Mouse (Mus musculus) urinary bladder, postnatal 25 days (tissue): ENCODE measurements around the gene Dsn1.
A peak's percentile ranks its signal among the peaks of the same experiment; 100 is the strongest.

Experiments
- DNase-seq: peaks from one replicate; pipeline ENCODE4 v3.0.0; 2022; ENCODE audit warnings: low spot score

Gene Dsn1

DNA sequence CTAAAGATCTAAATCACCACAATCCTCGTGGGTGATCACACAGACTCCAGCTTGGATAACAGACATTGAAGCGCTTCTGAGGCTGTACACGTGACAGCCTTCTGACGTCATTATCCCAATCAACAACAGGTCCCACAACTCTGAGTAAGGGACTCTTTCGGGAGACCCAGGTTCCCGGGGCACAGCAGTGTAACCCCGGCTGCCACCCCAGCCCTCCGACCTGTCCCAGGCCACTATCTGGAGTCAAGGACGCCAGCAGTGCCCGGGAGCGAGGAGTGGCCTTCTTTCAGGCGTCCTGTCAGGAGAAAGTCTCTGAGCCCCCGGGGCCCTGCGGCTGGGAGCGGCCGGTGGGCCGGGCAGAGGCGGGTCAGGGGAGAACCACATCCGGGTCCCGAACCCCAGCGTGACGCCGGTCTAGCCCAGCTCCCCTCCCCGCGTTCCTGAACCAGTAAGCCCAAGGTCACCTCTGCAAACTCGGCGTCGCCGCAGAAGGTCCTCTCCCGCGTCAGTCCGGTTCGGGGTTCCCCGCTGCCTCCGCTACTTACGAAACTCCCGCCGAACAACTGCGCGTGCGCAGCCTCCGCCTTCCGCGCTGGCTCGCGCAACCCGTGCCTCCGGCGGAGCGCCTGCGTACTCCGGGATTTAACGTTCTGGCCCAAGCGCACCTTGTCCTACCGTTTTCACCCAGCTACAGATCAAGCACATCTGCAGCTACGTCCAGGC is at the start of gene Dsn1:
TSS of gene Dsn1 (minus strand) at position 644 of the 723 bp plus-strand sequence.
- peak; percentile 94 for DNase-seq

DNA sequence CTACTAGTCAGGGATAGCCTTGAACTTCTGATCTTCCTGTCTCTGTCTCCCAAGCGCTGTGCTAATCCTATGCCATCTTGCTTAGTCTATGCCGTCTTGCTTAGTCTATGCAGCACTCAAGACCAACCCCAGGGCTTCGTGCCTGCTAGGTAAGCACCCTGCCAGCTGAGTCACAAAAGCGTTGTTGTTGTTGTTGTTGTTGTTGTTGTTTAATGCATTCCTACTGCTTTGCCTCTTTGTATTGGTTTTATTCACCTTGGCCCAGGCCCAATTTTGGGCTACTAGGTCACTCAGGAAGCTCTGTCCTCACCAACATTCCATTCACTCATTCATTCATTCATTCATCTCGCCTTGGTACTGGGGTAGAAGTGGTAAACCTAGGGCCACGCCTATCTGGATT is 48.8 kb upstream of the Dsn1 start:
- DNase-seq: no peak

DNA sequence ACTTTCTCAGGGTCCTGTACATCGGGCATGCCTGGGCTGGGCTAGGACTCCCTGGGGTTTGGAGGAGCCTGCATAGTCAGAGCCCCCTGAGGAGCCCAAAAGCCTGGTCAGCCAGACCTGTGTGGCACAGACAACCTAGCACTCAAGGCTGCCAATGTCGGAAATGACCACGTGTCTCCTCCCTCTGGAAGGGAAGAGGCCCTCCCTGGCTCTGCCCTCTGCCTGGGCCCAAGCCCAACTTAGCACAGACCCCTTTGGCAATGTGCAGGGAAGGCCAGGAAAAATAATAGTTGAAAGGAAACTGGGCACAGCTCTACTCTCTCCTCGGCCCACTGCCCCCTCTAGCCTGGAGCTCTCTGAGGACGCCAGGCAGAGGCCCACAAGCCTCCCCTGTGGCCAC is 47.9 kb upstream of the Dsn1 start:
- no peak for DNase-seq

DNA sequence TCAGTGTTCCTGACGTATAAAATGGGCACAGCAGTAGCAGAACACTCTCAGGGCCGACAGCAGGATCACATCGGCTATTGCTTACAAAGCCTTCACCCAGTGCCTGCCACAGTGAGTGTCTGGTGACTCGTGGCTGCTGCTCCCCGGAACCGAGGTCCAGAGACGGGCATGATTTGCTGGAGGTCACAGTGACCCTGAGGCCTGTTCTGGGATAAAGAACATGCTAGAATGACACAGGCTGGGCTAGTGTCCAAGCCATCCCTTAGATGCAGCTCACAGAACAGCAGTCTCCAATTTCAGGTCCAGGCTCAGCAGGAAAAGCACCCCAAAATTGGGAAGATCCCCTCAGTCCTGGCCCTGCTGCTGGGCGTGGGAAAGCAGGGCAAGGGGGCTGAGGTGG is 47.3 kb upstream of the Dsn1 start:
- DNase-seq: no peak

DNA sequence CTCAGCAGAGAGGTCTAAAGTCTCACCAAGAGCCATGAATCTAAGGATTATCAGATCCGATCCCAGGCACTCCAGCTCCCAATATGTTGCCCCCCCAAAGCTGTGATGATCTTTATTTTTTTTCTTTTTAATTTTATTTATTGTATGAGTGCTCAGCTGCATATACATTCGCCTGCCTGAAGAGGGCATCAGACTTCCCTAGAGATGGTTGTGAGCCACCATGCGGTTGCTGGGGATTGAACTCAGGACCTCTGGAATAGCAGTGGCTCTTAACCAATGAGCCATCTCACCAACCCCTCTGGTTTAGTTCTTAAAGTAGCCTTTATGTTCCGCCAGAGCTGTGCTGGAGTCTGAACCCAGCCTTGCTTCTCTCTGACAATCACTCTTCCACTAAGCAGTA is 46.8 kb upstream of the Dsn1 start:
- DNase-seq: no peak

DNA sequence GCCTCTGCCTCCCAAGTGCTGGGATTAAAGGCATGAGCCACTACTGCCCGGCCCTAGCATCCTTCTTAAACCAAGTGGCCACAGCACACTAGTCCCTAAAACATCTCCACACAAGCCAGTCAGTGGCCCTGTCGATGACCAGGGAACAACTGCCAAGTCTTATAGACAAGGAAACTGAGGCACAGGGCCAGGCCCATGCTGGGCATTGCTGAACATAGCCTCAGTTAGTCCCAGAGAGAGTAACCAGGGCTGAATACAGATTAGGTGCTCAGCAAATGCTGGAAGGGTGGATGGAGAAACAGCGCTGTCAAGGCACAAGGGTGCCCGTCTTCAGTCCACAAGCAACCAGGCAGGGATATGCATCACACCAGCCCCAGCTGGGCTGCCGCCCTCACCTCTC is 46.2 kb upstream of the Dsn1 start:
- DNase-seq: no peak

DNA sequence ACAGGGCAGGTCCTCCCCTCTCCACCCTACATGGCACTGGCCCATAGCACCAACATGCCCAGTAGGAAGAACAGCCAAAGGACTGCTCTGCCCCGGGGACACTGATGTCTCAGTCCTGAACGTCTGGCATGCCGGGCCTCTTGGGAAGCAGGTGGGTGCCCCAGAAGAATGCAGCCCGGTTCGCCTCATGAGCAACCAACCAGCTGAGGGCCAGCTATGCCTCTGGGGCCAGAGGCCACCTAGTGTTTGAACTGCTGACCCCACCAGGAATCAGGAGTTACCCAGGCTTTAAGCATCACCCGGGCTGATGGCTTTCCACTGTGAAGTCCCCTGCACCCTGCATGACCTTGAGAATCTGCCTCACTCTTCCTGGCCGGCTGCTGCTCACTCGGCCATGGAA is 45.5 kb upstream of the Dsn1 start:
- DNase-seq: no peak

DNA sequence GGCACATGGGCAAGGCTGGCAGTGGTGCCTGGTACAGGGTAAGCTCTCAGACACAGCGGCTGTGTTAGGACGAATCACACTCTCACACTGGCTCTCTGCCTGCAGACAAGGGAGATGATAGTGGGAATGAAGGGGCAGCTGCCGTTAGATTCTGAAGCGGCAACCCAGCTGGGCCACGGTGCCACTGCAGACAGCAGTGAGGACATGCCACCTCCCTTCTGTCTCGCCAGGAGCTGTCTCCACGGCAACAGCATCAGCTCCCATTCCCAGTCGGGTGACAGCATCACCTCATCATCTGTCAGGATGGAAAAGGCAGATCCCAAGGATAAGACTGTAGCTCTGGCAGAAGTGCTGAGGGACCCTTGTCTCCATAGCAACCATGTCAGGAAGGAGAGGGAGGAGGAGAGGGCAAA is 42.9 kb upstream of the Dsn1 start:
- DNase-seq: no peak

DNA sequence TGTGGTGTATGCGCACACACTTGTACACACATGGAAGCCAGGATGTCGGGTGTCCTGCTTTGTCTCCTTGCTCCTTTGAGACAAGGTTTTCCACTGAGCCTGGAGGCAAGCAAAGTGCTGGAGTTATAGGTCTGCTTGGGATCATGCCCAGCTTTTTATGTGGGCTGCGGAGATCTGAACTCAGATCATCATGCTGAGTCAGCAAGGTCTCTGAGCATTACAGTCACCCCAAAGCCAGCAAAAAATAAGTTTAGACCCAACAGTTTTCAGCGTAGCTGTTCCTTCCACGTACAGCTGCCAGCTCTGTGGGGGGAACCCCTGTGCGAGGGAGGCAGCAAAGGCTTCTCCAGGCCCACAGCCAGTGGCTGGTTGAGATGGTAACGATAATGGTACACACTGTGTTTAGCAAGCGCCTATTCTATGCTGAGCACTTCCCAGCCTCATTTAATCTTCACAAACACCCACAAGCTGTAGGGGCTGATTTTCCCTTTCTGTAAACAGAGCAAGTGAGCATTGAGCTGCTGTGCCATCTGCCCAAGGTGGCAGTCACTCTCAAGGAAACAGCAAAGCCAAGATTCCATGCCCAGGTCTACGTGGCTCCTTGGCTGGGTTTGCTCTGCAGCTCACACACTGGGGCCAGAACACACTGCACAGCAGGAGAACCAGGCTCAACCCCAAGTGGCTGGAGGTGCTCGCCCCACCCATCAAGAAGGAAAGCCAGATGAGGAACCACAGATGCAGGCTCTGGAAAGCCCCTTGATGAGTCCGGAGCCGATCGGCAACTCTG is 41.6 kb upstream of the Dsn1 start:
- DNase-seq: no peak

DNA sequence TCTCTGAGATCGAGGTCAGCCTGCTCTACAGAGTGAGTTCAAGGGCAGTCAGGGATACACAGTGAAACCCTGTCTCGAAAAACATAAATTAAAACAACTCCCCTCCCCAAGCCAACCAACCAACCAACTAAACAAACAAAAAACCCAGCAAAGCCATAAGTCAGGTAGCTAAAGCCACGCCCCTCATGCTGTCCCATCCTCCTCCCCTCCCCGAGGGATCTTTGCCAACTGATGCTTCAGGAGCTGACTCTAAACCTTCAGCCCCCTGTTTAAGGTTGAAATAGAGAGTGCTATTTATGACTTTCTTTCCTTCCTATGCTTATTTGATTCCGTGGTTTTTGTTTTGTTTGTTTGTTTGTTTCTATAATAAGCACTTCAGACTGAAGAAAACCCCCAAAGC is 40.0 kb upstream of the Dsn1 start:
- no peak for DNase-seq

DNA sequence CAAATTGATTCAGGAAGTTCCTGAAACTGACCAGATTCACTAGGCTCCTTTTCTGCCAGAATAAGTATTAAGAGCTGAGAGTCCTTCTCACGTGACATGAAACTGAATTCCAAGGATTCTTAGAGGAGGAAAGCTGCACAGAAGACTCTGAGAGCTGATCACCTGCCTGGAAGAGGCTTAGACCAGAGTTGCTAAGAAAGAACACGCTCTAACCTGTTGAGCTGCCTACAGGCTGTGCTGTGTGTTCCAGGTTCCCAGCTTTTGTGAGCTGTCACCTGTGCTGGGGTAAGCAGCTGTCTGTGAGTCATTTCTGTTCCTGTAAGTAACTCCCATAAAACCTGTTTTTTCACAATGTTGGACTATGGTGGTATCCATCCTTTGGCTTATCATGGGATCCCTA is 39.0 kb upstream of the Dsn1 start:
- no peak for DNase-seq

DNA sequence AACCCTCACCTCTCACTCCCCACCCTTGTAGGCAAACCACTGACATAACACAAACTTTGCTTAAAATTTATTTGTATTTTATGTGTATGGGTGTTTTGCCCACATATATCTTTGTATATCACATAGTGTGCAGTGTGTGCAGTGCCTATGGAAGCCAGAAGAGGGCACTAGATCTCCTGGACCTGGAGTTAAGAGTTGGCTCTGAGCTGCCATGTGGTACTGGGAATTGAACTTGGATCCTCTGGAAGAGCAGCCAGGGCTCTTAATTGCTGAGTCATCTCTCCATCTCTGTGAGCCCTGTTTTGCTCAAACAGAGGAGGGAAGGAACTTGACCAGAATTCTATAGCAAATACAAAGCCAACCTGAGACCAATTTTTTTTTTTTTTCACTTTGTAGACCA is 37.0 kb upstream of the Dsn1 start:
- no peak for DNase-seq

DNA sequence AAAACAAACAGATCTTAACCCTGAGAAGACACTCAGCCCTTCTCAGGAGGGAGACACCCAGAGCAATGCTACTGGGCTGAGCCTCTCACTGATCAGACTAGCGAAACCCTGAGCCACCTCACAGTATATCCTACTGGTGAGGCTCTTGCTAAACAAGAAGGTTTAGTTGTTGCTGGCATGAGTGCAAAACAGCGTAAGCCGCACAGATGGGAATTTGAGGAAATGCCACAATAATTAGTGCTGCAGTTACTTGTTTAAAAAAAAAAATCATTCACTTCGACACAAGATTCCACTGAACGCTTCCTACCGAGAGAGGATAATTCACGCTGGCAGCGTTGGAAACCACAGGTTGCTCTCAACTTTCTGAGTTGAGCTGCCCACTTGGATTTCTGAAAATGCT is 36.6 kb upstream of the Dsn1 start:
- DNase-seq: no peak

DNA sequence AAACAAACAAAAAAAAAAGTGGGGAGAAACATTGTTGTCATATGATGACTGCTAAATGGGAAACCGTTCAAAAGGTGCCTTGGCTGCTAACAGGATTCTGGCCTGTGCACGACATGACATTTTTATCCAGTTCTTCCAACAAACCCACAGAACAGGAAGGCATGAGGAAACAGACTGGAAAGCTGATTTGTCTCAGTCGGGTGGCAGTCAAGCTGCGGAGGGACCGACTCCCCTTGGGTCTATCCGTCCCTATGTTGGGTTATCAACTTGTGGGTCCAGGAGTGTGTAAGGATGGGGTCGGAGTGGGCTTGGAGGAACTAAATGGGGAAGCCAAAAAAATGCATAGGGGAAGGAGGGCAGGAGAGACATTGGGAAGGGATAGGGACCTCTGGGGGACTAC is 34.5 kb upstream of the Dsn1 start:
- DNase-seq: no peak

DNA sequence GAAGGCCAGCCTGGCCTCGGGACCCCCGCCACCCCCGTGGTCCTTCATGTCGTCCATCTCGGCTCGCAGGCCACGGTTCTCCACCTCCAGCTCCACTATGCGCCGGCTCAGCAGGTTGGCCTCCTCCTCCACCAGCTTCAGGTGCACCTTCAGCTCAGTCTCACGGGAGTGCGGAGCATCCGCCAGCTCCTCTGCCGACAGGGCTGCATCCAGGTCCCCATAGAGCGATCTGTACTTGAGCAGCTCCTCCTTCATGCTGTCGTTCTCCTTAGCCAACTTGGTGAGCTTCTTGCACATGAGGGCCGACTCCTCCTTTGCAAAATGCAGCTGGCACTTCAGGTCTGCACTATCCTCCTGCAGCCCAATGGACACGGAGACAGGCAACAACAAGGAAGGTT is 33.7 kb upstream of the Dsn1 start:
- DNase-seq: no peak

DNA sequence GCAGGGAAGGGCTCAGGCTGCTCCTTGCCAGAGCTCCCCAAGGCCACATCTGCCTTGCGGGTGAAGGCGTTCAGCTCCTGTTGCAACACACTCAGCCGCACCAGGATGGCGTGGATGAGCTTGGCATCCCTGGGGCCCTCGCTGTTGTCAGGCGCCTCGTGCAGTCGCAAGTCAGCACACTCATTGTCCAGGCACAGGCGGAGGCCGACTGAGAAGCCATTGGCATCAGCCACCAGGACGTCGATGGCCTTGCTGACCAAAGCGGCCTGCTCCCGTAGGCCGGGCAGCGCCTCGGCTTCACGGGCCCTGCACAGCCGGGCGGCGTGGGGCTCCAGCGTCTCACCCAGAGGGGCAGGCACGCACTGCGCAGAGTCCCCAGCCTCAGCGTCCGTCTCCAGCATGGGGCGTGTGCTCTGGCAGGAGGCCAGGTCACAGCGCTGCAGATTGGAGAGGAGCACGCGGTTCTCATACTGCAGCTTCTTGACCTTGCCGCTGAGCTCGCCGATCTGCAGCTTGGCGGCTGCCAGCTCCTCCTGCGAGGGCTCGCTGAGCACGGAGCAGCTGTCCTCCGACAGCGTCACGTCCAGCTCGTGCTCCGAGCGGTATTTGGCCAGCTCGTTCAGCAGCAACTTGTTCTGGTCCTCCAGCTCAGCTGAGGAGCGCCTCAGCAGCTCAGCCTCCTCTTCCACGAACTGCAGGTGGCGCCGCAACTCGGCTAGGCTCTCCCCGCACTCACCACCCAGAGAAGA is 33.1 kb upstream of the Dsn1 start:
- no peak for DNase-seq

DNA sequence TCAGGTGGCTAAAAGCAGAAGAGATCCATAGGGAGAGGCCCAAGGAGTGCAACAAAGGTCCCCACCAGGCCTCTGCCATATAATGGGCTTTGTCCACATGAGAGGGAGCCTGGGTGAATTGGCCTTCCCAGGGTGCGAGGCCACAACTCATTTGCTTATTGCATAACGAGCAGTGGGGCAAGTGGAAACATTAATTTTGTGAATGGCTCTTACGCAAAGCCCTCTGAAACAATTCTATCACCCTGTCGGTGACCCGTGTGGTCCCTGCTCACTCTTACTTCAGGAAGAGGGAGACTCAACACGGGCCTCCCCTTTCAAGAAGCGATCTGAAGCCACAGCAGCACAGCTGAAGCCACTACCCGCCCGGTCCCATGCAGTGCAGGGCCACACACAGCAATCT is 30.3 kb upstream of the Dsn1 start:
- DNase-seq: no peak

DNA sequence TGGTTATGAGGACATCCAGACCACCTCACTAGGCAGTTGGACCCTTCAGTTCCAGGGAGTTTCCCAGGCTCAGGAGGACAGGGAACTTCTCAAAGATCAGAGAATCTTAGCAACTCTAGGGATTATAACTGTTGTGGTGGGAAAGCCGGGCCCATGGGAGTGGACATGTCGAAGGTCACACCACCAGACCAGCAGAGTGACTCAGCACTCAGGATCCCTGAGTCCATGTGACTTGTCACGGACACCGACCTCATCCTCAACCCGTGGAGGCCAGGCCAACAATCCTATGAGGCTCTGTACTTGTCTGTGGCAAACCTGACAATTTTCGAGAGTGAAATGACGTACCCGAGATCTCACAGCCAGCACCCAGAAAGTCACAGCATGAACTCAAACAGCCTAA is 29.4 kb upstream of the Dsn1 start:
- DNase-seq: no peak

DNA sequence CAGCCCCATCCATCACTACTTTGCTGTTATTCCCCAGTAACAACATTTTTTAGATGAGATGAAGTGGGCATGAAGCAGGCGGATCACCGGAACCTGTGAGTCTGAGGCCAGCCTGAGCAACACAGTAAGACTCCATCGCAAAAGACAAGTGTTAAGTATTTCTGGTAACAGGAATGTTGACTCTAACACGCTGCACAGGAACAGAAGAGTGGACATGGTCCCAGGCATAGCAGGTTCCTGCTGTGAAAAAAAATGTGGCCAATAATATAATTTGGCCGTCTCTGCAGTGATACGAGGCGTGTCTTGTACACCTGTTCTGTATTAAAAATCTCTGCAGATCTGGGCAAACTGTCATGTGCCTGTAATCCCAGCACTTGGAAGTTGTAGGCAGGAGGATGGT is 28.4 kb upstream of the Dsn1 start:
- DNase-seq: no peak

DNA sequence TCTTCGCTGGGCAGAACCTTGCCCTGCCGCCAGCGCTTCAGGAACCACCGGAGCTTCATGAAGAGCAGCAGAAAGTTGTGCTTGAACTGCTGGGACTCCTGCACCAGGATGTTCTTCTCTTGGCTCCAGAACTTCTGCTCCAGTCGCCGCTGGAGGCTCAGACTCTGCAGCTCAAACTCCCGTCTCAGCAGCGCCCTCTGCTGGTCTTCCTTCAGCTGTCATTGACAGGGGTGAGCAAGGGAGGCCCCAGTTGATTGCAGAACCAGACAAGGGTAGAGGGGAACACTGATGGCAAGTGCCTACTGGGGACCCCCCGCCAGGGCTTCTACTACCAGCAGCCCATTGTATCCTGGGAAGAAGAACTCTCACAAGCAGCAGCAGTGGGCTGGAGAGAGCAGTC is 23.9 kb upstream of the Dsn1 start:
- peak; percentile 88 for DNase-seq

DNA sequence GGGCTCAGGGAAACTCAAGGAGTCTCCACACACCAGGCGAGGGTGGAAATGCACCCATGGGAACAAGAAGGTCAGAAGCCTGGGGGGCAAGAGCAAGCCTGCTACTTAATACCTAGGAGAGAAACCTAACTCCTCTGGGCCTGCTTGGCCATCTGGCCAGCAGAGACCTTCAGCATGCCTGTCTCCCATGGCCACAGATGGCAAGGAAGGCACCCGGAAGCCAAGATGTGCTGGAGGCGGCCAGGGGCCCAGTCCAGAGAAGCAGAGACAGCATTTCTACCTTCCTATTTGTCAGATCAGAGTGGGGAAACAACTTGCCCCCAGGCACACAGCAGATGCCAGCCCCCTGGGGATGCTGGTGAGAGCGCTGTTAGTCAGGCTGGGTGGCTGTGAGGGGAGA is 21.3 kb upstream of the Dsn1 start:
- no peak for DNase-seq

DNA sequence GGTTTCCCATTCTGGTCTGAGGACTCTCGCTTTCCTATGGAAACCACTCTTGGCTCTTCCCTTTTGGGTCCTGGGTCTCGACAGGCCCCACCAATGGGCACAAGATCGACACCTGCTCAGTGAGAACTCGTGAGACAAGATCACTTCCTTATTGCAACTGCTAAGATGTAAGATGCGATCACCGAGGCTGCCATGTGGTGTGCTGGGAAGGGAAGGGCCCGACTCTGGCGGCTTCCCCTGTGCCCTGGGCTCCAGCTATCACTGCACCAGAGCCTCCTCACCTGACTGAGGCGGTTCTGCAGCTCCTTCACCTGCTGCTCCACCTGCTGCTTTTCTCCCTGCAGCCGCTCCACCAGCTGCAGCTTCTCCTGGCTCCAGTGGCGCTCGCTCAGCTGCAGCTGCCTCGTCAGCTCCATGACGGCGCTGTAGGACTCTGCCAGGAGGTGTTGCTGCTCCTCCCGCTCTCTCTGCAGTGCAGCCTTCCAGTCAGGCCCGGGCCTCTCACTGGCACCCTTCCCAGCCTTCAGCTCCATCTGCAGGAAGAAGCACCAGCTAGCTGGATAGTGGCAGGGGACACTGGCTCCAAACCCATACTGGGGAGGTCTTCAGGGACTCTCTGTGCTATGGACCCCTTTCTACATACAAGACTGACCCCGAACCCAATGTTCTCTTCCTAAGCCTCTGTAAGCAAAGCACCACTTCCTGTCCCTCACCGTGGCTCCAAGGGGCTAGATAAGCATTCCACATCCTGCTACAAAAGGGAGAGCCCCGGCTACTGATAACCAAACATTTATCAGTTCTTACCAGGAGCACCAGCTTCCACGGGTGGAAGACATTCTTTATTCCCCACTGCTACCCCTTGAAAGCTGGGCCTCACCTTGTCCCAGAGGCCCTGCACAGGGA is 20.4 kb upstream of the Dsn1 start:
- no peak for DNase-seq
